Mouse (Mus musculus) erythroblast, embryonic 14.5 days (primary cell): ENCODE results near the gene Cadps.

ENCODE experiments used
- GATA1 ChIP-seq: IDR thresholded peaks from 2 replicates; pipeline ENCODE4 v1.6.1; 2012; ENCODE audit warnings: low read length, inconsistent platforms, mixed read lengths
- TAL1 ChIP-seq: IDR thresholded peaks from 3 replicates; pipeline ENCODE4 v1.6.1; 2012; ENCODE audit warnings: low read length, inconsistent platforms, mixed read lengths

GRCm38 (mm10) chr14:12397561-12397960 lies 425.3 kb downstream of the Cadps start:
- TF ChIP-seq GATA1: no peak
- no peak for TF ChIP-seq TAL1
